Comparison of ENCODE assay signal across 1 mouse cellular context in the genomic region with DNA sequence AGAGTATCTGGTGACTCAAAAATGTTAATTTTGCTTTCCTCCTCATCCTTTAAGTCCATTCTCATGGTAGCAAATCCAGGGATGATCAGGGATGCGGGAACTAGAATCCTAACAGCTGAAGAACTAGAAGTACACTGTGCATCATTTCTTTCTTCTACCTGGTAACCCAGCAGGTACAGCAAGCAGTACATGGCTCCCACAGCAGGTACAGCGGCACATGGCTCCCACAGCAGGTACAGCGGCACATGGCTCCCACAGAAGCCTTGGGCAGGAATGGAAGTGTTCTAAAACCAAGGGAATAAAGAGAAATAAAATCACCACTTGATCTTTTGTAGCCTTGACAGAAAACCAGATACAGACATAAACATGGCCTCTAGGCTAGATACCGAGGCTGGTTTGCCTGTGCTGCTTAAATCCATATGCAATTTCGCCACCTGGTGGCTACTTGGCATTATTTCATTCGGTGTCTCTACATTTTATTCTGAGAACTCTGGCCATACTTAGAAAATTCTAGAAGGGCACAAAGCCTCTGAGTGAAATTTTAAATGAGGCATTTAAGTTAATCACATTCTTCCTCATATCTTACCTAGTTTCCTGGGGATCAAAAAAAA.
TF ChIP-seq lines count a peak whose summit lies in the region.

No protein-coding gene starts in this region.

TF ChIP-seq in MEL, 35 proteins besides CTCF, POLR2A, EP300 and RAD21:
- TF ChIP-seq ZC3H11A (IDR thresholded peaks at IDR 0.05; ENCODE audit: low read depth, low read length): peak; percentile 49; the same call in 1 of the 2 replicates
- peak; percentile 83 for TF ChIP-seq SMC3 (IDR thresholded peaks at IDR 0.05; ENCODE audit: low read depth, low read length)
- no peak for TF ChIP-seq MEF2A (IDR thresholded peaks at IDR 0.05; ENCODE audit: extremely low read depth, insufficient replicate concordance, low read depth, low read length, poor library complexity, severe bottlenecking)
